9 mouse cellular contexts compared by ENCODE assay signal in the genomic region with DNA sequence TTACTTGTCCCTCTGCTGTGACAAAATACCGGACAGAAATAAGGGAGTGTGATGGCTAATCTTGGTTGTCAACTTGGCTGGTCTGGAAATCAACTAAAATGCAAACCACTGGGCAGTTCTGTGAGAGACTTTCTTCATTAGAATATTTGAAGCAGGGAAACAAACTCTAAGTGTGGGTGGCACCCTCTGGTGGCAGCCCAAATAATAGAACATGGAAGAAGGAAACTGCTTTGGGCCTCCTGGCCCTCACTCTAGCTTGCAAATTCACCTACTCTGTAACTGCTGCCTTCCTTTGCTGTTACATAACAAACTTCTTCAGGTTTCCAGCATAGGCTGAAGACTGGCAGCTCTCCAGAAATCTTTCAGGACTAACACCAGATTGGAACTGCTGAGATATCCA. TPM values are rescaled to one million over a fixed set of nuclear protein-coding genes. Genes with fewer than 3 reads are reported as not detected.
DNase-seq lines count a peak whose midpoint lies in the region; ATAC-seq and TF ChIP-seq lines count a peak whose summit lies in the region.
"Had no signal": no experiment of that assay in that cellular context is flagged by ENCODE, and none has a peak within 500 bp of the region (broad histone marks: within the 10 kb centered on the region; RNA-seq: fewer than 3 reads in every experiment).

No protein-coding gene starts in this region.

- peak; percentile 81 for TF ChIP-seq CTCF in gastrocnemius, adult 2 months (IDR thresholded peaks at IDR 0.05)

- no peak overlapping the region for H3K4me3 ChIP-seq in hindbrain, embryonic 11.5 days (ENCODE audit: low read depth, low read length)
- no peak overlapping the region for H3K4me3 ChIP-seq in hindbrain, embryonic 13.5 days
- H3K4me3 ChIP-seq in ES-E14 (ENCODE audit: insufficient read depth in 1 of 2, low read depth in 1 of 2, low read length in 2 of 2, poor library complexity in 1 of 2, severe bottlenecking in 1 of 2) = no peak overlapping the region
- no peak overlapping the region for H3K4me3 ChIP-seq in gastrocnemius, adult 2 months
- H3K4me3 ChIP-seq: stomach, embryonic 15.5 days had no signal

- H3K4me1 ChIP-seq in hindbrain, embryonic 11.5 days (replicated peaks; ENCODE audit: control insufficient read depth, insufficient read depth, low read length) = no peaks in the 10 kb centered on the region
- H3K4me1 ChIP-seq in hindbrain, embryonic 13.5 days (replicated peaks) = peaks cover 17% of the 10 kb centered on the region
- no peaks in the 10 kb centered on the region for H3K4me1 ChIP-seq in ES-E14 (ENCODE audit: control insufficient read depth in 2 of 2, insufficient read depth in 2 of 2, low read length in 2 of 2, poor library complexity in 1 of 2)

- H3K9ac ChIP-seq in hindbrain, embryonic 11.5 days (ENCODE audit: low read depth, low read length) = no peak overlapping the region
- no peak overlapping the region for H3K9ac ChIP-seq in hindbrain, embryonic 13.5 days
- H3K9ac ChIP-seq in ES-E14 (ENCODE audit: insufficient read depth, low read depth, low read length, poor library complexity, severe bottlenecking) = no peak overlapping the region
- H3K9ac ChIP-seq: stomach, embryonic 15.5 days had no signal

- WGBS in hindbrain, embryonic 11.5 days = 46% methylated on average over 1 of the region's 1 CpGs
- WGBS in hindbrain, embryonic 13.5 days = 50% methylated on average over 1 of the region's 1 CpGs

- no peaks in the 10 kb centered on the region for H3K9me3 ChIP-seq in hindbrain, embryonic 11.5 days (ENCODE audit: control insufficient read depth, low read length)
- no peaks in the 10 kb centered on the region for H3K9me3 ChIP-seq in hindbrain, embryonic 13.5 days
- no peaks in the 10 kb centered on the region for H3K9me3 ChIP-seq in ES-E14 (ENCODE audit: control insufficient read depth, insufficient read depth, low read depth, low read length)
- H3K9me3 ChIP-seq: stomach, embryonic 15.5 days had no signal

- intact Hi-C loops in gastrocnemius, adult 2 months (cut with DNase I) = loop anchor here (1.0 to 2.0 kb wide), 2 partner anchors 224 to 340 kb away; no protein-coding TSS in a partner anchor

- no peaks in the 10 kb centered on the region for H3K36me3 ChIP-seq in hindbrain, embryonic 11.5 days (ENCODE audit: control insufficient read depth, insufficient read depth, low read length)
- H3K36me3 ChIP-seq in hindbrain, embryonic 13.5 days = no peaks in the 10 kb centered on the region
- no peaks in the 10 kb centered on the region for H3K36me3 ChIP-seq in ES-E14 (ENCODE audit: control insufficient read depth, insufficient read depth, low read length, poor library complexity, severe bottlenecking)
- H3K36me3 ChIP-seq: stomach, embryonic 15.5 days had no signal

- H3K27ac ChIP-seq in hindbrain, embryonic 11.5 days (ENCODE audit: low read depth, low read length) = no peak overlapping the region
- no peak overlapping the region for H3K27ac ChIP-seq in hindbrain, embryonic 13.5 days
- H3K27ac ChIP-seq in ES-E14 (ENCODE audit: insufficient read depth, low read depth, low read length, poor library complexity, severe bottlenecking) = no peak overlapping the region
- H3K27ac ChIP-seq in gastrocnemius, adult 2 months = no peak overlapping the region
- H3K27ac ChIP-seq: stomach, embryonic 15.5 days had no signal

- in situ Hi-C loops in ES-E14 (cut with MboI; ENCODE audit: low sequenced_read_pairs in 2 of 2, unreplicated experiment in 2 of 2) = loop anchor here in 1 of 2 experiments (25.0 kb wide), 1 partner anchor 534 kb away; no protein-coding TSS in a partner anchor

- no peak overlapping the region for H3K4me2 ChIP-seq in hindbrain, embryonic 11.5 days (replicated peaks; ENCODE audit: low read depth, low read length)
- no peak overlapping the region for H3K4me2 ChIP-seq in hindbrain, embryonic 13.5 days
- H3K4me2 ChIP-seq: stomach, embryonic 15.5 days had no signal

- DNase-seq in hindbrain, embryonic 11.5 days (ENCODE audit: low spot score) = peak; percentile 78
- DNase-seq in ES-E14 (ENCODE audit: low read depth, low spot score) = peak; percentile 34
- peak; percentile 11 for DNase-seq in cerebellum, adult 11-12 months
- peak; percentile 52 for DNase-seq in gastrocnemius, adult 2 months
- peak; percentile 64 for DNase-seq in left cerebral cortex, adult 11 months (ENCODE audit: low spot score)
- peak; percentile 3 for DNase-seq in ovary, adult 18-20 months (ENCODE audit: low spot score)

- H3K27me3 ChIP-seq in hindbrain, embryonic 11.5 days (ENCODE audit: control insufficient read depth, insufficient read depth, low read length) = no peaks in the 10 kb centered on the region
- H3K27me3 ChIP-seq in hindbrain, embryonic 13.5 days = peaks cover 3% of the 10 kb centered on the region; the same call in 1 of the 2 replicates
- H3K27me3 ChIP-seq: stomach, embryonic 15.5 days had no signal

- ATAC-seq in hindbrain, embryonic 11.5 days (ENCODE audit: low FRiP score) = no peak
- no peak for ATAC-seq in hindbrain, embryonic 13.5 days (ENCODE audit: low FRiP score)
- ATAC-seq in activated CD4-positive, CD25-positive, alpha-beta regulatory T cell, adult 4 months = no peak

TF ChIP-seq in ES-E14, 5 proteins besides CTCF, POLR2A, EP300 and RAD21:
- TF ChIP-seq CHD2 (IDR thresholded peaks at IDR 0.05; ENCODE audit: low read depth, low read length) (no peak), ZC3H11A (IDR thresholded peaks at IDR 0.05; ENCODE audit: borderline replicate concordance, low read depth, low read length) (peak; percentile 56; the same call in 1 of the 2 replicates)
TF ChIP-seq in ES-E14: peak in this region for 1.

RNA-seq across cellular contexts. Expression of gene Cacng4, which starts 58.7 kb away (rescaled TPM):
- polyA plus RNA-seq in hindbrain, embryonic 11.5 days (2014; fragmentation: Nextera tagmentation; extraction: Ambion mirVana) = 28.6 and 30.7 TPM in 2 replicates
- 50.0 TPM in 2 replicates for polyA plus RNA-seq in hindbrain, embryonic 13.5 days (2015; fragmentation: Nextera tagmentation; extraction: Ambion mirVana)
- total RNA-seq in ES-E14 (2012; rRNA removed) = 0.74 and 0.98 TPM in 2 replicates
- not detected for total RNA-seq in gastrocnemius, adult 2 months (2021)
- polyA plus RNA-seq in activated CD4-positive, CD25-positive, alpha-beta regulatory T cell, adult 4 months (2017; shearing (Covaris generic)) = not detected

Comparison
In these comparisons a context has a peak if more than half of its experiments do, and no peak if none do; other contexts are left out.
1. DNase-seq: peak in every context shown above with its lines; median percentile 78 in hindbrain, embryonic 11.5 days; 64 in left cerebral cortex, adult 11 months; 52 in gastrocnemius, adult 2 months; 34 in ES-E14; 11 in cerebellum, adult 11-12 months; 3 in ovary, adult 18-20 months.
2. RNA of gene Cacng4, which starts 58.7 kb away (polyA plus RNA-seq): 50.0 TPM in hindbrain, embryonic 13.5 days and 28.6 to 30.7 TPM in hindbrain, embryonic 11.5 days; not detected in activated CD4-positive, CD25-positive, alpha-beta regulatory T cell, adult 4 months; every median in the first group is over 10 times any median in the second.